Mouse (Mus musculus) heart, postnatal 14 days (tissue): ENCODE data around the gene Src. TPM values are rescaled to one million over a fixed set of nuclear protein-coding genes. Genes with fewer than 3 reads are reported as not detected.

Experiments
- DNase-seq, 2 experiments: peaks; one replicate each; pipeline ENCODE4 v3.0.0; 2021 to 2022
- intact Hi-C: fragments of 180-260 bp; cut with DNase I; formaldehyde crosslinking; loops from one replicate; pipeline ENCODE4 v1.15.1; 2025
- total RNA-seq, 2 experiments: library from RNA; stranded (reverse); gene quantifications; 2 replicates each; pipeline ENCODE4 v1.2.3; 2021

The Src gene
- total RNA-seq, 2 experiments from 2014 or later: 5.5 to 6.9 TPM

DNA sequence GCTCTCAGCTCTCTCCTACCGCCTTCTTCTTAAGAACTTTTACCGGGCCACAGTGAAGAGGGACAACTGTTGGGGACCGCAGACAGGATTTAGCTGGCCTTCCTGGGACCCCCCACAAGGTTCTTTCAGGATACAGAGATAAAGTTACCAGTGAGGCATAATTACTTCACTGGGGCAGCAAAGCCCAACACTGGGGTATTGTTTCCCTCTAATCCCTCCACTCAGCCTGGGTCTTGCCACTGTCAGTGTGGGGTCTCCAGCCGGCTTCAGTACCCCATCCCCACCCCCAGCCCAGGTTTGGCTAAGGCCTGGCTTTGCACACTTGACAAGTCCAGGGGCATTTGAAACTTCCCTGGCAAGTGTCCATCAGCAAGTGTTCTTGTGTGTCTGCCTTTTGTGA lies 96.1 kb downstream of the Src start:
- DNase-seq: no peak

DNA sequence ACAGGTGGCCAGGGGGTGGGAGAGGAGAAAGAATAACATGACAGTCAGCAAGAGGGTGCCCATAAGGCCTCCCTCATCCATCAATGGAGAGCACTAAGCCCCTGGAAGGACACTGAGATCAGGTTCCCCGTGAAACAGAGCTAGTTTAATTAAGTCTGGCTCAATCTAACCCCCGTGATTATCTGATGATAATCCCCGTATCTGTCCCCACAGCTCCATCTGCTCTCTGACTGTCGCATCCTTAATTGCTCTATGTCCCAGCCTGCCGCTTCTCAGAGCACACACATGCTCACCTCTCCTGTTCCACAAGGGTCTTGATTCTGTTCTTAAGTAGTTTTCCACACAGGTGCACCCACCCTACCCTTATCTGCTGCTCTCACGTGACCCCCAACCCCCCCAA lies 99.3 kb downstream of the Src start:
- intact Hi-C loops: no loop called here
- DNase-seq: no peak

More for the DNA sequence above, 96.1 kb downstream of the Src start:
- intact Hi-C loops: no loop called here

DNA sequence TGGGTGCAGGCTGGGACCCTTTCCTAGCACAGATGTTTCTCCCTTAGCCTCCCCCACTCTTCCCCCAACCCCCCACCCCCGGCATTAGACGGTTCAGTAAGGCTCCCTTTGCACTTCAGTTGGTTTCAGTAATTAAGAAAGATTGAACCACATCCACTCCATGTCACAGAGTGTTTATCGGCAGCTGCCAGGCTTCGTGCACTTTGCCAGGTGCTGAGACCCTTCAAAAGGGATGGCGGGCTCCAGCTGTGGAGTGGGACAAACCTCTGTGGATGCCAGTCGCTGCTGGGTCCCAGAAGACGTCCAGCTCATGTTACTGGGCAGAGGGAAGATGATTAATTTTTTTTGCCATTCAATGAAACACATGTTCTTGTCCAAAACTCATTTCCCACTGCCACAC lies 100.2 kb downstream of the Src start:
- no peak for DNase-seq
- intact Hi-C loops: no loop called here

DNA sequence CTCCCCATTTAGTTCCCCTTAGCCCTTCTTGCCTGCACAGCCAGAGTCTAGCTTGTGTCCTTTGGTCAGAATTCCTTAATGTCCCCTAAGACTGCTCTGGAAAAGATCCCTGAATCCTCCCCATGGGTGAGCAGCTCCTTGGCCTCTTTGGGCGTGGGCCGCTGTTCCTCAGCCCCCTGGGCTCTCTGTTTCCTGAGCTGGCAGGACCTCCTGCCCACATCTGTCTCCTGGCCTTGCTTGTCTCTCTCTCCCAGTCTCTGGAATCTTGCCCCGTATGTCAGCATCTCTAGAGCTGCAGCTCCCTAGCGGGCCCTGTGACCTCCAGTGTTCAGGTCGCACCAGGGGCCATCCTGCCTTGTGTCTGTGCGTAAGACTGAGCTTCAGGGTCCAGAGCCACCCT lies 101.2 kb downstream of the Src start:
- intact Hi-C loops: no loop called here
- no peak for DNase-seq

DNA sequence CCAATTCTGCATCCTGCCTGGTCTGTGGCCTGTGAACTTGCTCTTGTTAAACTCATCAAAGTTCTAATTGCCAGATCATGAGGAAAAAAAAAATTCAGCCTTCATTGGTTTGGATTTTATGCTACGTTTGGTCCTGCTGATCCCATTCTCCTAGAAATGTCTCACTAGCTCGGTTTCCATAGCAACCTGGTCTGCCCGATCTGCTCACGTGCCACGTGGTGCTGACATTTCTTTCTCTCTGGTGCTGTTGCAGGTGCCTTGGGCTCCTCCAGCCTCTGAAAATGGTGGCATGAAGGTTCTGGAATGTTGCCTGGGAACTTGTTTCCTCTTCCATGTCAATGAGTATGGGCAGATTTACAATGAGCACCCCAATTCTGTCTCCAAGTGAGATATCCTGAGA lies 102.3 kb downstream of the Src start:
- no peak for DNase-seq
- intact Hi-C loops: no loop called here

Other genes with a start within 250 kb of the Src start
- 1 to 10 TPM; 3.1 to 4.3 TPM for gene Rbl1, start 213.9 kb upstream of the Src start, total RNA-seq
- gene Rpn2, start 139.4 kb upstream of the Src start, total RNA-seq: 10 to 100 TPM; 89.2 to 94.4 TPM
- under 1 TPM; 0.12 to 0.19 TPM for gene Mroh8, start 138.9 kb upstream of the Src start, total RNA-seq
- not detected for gene Ghrh, start 70.9 kb upstream of the Src start, total RNA-seq
- 10 to 100 TPM; 20.7 to 23.3 TPM for gene Manbal, start 50.9 kb upstream of the Src start, total RNA-seq
- 1 to 10 TPM; 3.6 to 7.5 TPM for gene Nnat, start 141.6 kb downstream of the Src start, total RNA-seq
- 10 to 100 TPM; 59.0 to 59.5 TPM for gene Blcap, start 152.8 kb downstream of the Src start, total RNA-seq